Mouse (Mus musculus) hindbrain, postnatal 0 days (tissue): ENCODE measurements around the gene Dtd1. TPM values are rescaled to one million over a fixed set of nuclear protein-coding genes. Genes with fewer than 3 reads are reported as not detected.

Source experiments
- ATAC-seq: fragments of 200-750 bp; cut with Nextera tagmentation; 2 replicates; pipeline ENCODE4 v1.8.0; 2017; ENCODE audit warnings: mild to moderate bottlenecking, moderate TSS enrichment, moderate library complexity
- DNase-seq: peaks from one replicate; pipeline ENCODE4 v3.0.0-alpha.2; 2015; ENCODE audit warnings: low spot score
- H3K27ac ChIP-seq: fragments of 300-500 bp; sonication (generic); 2 replicates; pipeline ENCODE4 v1.5.1; 2014; ENCODE audit warnings: mild to moderate bottlenecking
- H3K27me3 ChIP-seq: fragments of 300-500 bp; sonication (generic); 2 replicates; pipeline ENCODE4 v1.6.1; 2014; ENCODE audit warnings: low read length, mixed read lengths; ENCODE audit not compliant: insufficient read depth
- H3K36me3 ChIP-seq: fragments of 300-500 bp; sonication (generic); 2 replicates; pipeline ENCODE4 v1.6.1; 2014; ENCODE audit warnings: low read length, mixed read lengths; ENCODE audit not compliant: insufficient read depth
- H3K4me1 ChIP-seq: fragments of 300-500 bp; sonication (generic); 2 replicates; pipeline ENCODE4 v1.6.1; 2014; ENCODE audit warnings: antibody characterized with exemption, low read length, mixed read lengths; ENCODE audit not compliant: insufficient read depth
- H3K4me2 ChIP-seq: fragments of 300-500 bp; sonication (generic); 2 replicates; pipeline ENCODE4 v1.6.1; 2014; ENCODE audit warnings: low read depth, mild to moderate bottlenecking, low read length, moderate library complexity, mixed read lengths
- H3K4me3 ChIP-seq: fragments of 300-500 bp; sonication (generic); 2 replicates; pipeline ENCODE4 v1.5.1; 2014; ENCODE audit warnings: low read length
- H3K9ac ChIP-seq: fragments of 300-500 bp; sonication (generic); replicated peaks from 2 replicates; pipeline ENCODE4 v1.6.1; 2014; ENCODE audit warnings: mild to moderate bottlenecking, low read length, moderate library complexity, mixed read lengths
- H3K9me3 ChIP-seq: fragments of 300-500 bp; sonication (generic); 2 replicates; pipeline ENCODE4 v1.6.1; 2016; ENCODE audit warnings: low read length, mixed read lengths
- CTCF ChIP-seq: IDR thresholded peaks from 2 replicates; pipeline ENCODE4 v1.5.1; 2016; ENCODE audit warnings: antibody characterized with exemption, control low read depth, low read depth
- WGBS: fragments of 180-500 bp; shearing (Covaris S2); extraction: QIAGEN DNeasy Blood & Tissue Kit; methylation state at CpG from one replicate; pipeline ENCODE4 v1.1.7; 2014; 5-methylcytosine and 5-hydroxymethylcytosine counted together
- polyA plus RNA-seq: library from polyadenylated mRNA; unstranded; fragments of >200 nt; fragmentation: Nextera tagmentation; extraction: Ambion mirVana; gene quantifications from 2 replicates; pipeline ENCODE4 v1.2.1, GENCODE M21; 2015
- total RNA-seq: library from RNA; depleted of rRNA; stranded (reverse); fragments of >200 nt; gene quantifications from 2 replicates; pipeline ENCODE4 v1.2.3, GENCODE M21; 2014

Gene Dtd1
- total and polyA plus RNA-seq, 2 experiments from 2014 or later = 68.5 to 172 TPM

GRCm38 (mm10) chr2:144771841-144772240 is 172.1 kb downstream of the Dtd1 start:
- H3K4me1 ChIP-seq = peaks cover 3% of the 10 kb centered on the region; the same call in 1 of the 2 replicates
- H3K27me3 ChIP-seq = no peaks in the 10 kb centered on the region
- H3K9me3 ChIP-seq = no peaks in the 10 kb centered on the region
- no peak for DNase-seq
- H3K27ac ChIP-seq = no peak overlapping the region
- H3K9ac ChIP-seq = no peak overlapping the region
- no peak overlapping the region for H3K4me3 ChIP-seq
- no peak for TF ChIP-seq CTCF
- H3K36me3 ChIP-seq = no peaks in the 10 kb centered on the region
- 90% methylated on average over 4 of the region's 4 CpGs for WGBS
- H3K4me2 ChIP-seq = no peak overlapping the region
- ATAC-seq = no peak

- H3K27me3 ChIP-seq = no peaks in the 10 kb centered on the region
- no peaks in the 10 kb centered on the region for H3K9me3 ChIP-seq
- DNase-seq (no peak), ATAC-seq (no peak)
- peaks cover 3% of the 10 kb centered on the region; the same call in 1 of the 2 replicates for H3K4me1 ChIP-seq
- H3K27ac ChIP-seq = no peak overlapping the region
- no peak for TF ChIP-seq CTCF
- H3K9ac ChIP-seq = no peak overlapping the region
- WGBS = 91% methylated on average over 8 of the region's 8 CpGs
- H3K4me3 ChIP-seq = no peak overlapping the region
- H3K4me2 ChIP-seq = no peak overlapping the region
- H3K36me3 ChIP-seq = no peaks in the 10 kb centered on the region
Observed at GRCm38 (mm10) chr2:144774636-144775160, 175.0 kb downstream of the Dtd1 start.

- Histone ChIP-seq H3K27ac (no peak overlapping the region), H3K9ac (no peak overlapping the region), H3K27me3 (no peaks in the 10 kb centered on the region), H3K4me2 (no peak overlapping the region), H3K9me3 (no peaks in the 10 kb centered on the region), H3K36me3 (no peaks in the 10 kb centered on the region), H3K4me1 (peaks cover 3% of the 10 kb centered on the region; the same call in 1 of the 2 replicates), H3K4me3 (no peak overlapping the region)
- no peak for TF ChIP-seq CTCF
- no peak for ATAC-seq
- WGBS = 93% methylated on average over 4 of the region's 4 CpGs
- no peak for DNase-seq
Observed at GRCm38 (mm10) chr2:144775626-144776025, 175.9 kb downstream of the Dtd1 start.

GRCm38 (mm10) chr2:144779263-144779662 is 179.6 kb downstream of the Dtd1 start:
- Histone ChIP-seq H3K9me3 (no peaks in the 10 kb centered on the region), H3K27ac (no peak overlapping the region), H3K9ac (no peak overlapping the region), H3K4me1 (no peaks in the 10 kb centered on the region), H3K4me3 (no peak overlapping the region), H3K36me3 (no peaks in the 10 kb centered on the region), H3K4me2 (no peak overlapping the region), H3K27me3 (no peaks in the 10 kb centered on the region)
- no peak for ATAC-seq
- DNase-seq = no peak
- TF ChIP-seq CTCF = no peak
- 90% methylated on average over 7 of the region's 7 CpGs for WGBS

- no peaks in the 10 kb centered on the region for H3K4me1 ChIP-seq
- 66% methylated on average over 5 of the region's 5 CpGs for whole genome bisulfite sequencing
- no peak overlapping the region for H3K4me2 ChIP-seq
- no peak for TF ChIP-seq CTCF
- no peaks in the 10 kb centered on the region for H3K36me3 ChIP-seq
- DNase-seq (no peak), ATAC-seq (no peak)
- no peaks in the 10 kb centered on the region for H3K9me3 ChIP-seq
- H3K27me3 ChIP-seq = no peaks in the 10 kb centered on the region
- no peak overlapping the region for H3K4me3 ChIP-seq
- H3K9ac ChIP-seq = no peak overlapping the region
- H3K27ac ChIP-seq = no peak overlapping the region
Observed at GRCm38 (mm10) chr2:144780731-144781130, 181.0 kb downstream of the Dtd1 start.

GRCm38 (mm10) chr2:144781871-144782270 is 182.2 kb downstream of the Dtd1 start:
- no peak for ATAC-seq

GRCm38 (mm10) chr2:144782481-144782880 is 182.8 kb downstream of the Dtd1 start:
- TF ChIP-seq CTCF = no peak
- H3K4me1 ChIP-seq = no peaks in the 10 kb centered on the region
- no peak overlapping the region for H3K27ac ChIP-seq
- no peaks in the 10 kb centered on the region for H3K27me3 ChIP-seq
- no peak overlapping the region for H3K4me2 ChIP-seq
- H3K4me3 ChIP-seq = no peak overlapping the region
- H3K9me3 ChIP-seq = no peaks in the 10 kb centered on the region
- 86% methylated on average over 4 of the region's 4 CpGs for WGBS
- no peak overlapping the region for H3K9ac ChIP-seq
- H3K36me3 ChIP-seq = no peaks in the 10 kb centered on the region
- ATAC-seq (no peak), DNase-seq (no peak)

More at GRCm38 (mm10) chr2:144781871-144782270, 182.2 kb downstream of the Dtd1 start:
- Histone ChIP-seq H3K4me1 (no peaks in the 10 kb centered on the region), H3K9me3 (no peaks in the 10 kb centered on the region), H3K27me3 (no peaks in the 10 kb centered on the region), H3K36me3 (no peaks in the 10 kb centered on the region), H3K4me2 (no peak overlapping the region), H3K9ac (no peak overlapping the region), H3K27ac (no peak overlapping the region), H3K4me3 (no peak overlapping the region)
- no peak for DNase-seq
- 65% methylated on average over 3 of the region's 3 CpGs for WGBS
- TF ChIP-seq CTCF = no peak
